Mouse (Mus musculus) embryo, embryonic 11 days (tissue): ENCODE measurements around the gene Ggnbp2.

Source experiments
- DNase-seq: peaks from one replicate; pipeline ENCODE4 v3.0.0-alpha.2; 2015

Gene Ggnbp2

DNA sequence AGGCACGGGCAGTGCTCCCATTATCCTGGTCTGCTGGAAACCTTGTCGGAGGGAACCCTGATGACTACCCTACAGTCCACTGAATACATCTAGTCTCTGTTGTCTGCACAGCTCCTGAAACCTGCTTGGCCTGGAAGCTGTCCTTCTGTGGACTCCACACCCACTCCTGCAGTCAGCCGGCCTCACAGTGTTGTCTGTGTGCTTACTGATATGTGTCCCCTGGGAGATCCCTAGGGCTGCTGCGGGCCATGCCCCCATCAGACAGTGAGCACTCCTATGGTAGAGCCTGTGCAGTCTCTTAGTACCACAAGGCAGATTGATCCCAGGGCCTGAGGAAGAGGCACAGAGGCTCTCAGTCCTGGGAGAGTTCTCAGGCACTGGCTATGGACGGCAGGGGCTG, 48.1 kb downstream of the Ggnbp2 start:
- no peak for DNase-seq

DNA sequence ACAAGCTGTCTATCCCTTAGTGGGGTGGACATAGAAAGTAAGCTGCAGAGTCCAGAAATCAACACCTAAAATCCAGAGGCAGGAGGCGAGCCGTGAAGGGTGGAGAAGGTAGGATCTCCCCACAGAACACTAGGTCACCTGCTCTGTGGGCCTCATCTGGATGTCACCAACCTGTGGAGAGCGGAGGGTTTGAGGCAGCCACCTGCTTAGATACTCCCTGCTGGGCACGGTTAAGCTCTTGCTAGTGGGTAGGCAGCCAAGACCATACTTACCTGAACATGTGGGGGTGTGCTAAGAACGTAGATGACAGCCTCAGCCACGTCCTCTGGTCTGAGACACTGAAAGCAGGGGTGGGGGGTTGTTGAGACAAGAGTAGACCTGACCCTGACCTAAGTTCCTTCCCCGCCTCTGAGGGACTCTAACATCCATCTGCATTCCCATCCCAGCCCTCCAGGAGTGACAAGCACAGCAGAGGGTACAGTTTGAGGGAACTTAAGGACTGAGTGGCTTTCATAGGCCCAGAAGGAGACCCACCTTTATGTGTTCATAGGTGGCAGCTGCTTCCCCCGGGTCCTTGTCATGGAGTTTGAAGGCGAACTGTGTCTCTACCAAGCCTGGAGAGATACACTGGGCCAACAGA, 49.4 kb downstream of the Ggnbp2 start:
- no peak for DNase-seq

DNA sequence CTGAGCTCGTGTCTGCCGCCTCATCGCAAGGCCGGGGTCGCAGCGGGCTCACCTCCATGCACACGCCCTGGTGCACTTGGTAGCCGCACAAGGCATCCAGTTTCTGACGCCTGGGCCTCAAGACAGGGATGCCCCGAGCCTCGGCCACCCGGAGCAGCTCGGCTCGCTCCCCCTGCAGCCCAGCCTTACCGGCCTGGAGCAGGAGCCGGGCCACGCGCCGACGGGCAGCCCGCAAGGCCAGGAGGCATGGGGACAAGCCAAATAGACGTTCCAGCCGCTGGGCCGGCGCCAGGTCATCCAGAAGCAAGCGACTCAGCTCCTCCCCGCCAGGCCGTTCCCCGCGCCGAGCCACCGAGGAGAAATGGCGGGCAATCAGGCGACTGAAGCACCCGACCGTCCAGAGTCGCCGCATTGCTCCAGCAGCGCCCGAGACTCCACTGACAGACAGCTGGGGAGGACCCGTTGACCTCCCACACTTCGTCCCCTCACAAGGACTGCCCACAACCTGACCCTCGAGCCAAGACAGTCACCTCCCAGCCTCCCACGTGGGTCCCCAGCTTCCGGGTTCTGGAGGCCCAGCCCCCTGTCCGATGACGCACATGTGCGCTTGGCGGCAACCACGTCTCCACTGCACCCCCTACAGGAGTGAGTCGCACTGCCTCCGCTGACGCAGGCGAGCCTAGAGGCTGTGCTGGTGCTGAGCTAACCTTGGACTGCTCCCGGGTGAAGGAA, 51.5 kb downstream of the Ggnbp2 start, which contains the start of gene Mrm1:
Gene Mrm1, minus strand, starts transcription at position 555 of the 732 bp plus-strand sequence.
- DNase-seq, result peak; percentile 95

DNA sequence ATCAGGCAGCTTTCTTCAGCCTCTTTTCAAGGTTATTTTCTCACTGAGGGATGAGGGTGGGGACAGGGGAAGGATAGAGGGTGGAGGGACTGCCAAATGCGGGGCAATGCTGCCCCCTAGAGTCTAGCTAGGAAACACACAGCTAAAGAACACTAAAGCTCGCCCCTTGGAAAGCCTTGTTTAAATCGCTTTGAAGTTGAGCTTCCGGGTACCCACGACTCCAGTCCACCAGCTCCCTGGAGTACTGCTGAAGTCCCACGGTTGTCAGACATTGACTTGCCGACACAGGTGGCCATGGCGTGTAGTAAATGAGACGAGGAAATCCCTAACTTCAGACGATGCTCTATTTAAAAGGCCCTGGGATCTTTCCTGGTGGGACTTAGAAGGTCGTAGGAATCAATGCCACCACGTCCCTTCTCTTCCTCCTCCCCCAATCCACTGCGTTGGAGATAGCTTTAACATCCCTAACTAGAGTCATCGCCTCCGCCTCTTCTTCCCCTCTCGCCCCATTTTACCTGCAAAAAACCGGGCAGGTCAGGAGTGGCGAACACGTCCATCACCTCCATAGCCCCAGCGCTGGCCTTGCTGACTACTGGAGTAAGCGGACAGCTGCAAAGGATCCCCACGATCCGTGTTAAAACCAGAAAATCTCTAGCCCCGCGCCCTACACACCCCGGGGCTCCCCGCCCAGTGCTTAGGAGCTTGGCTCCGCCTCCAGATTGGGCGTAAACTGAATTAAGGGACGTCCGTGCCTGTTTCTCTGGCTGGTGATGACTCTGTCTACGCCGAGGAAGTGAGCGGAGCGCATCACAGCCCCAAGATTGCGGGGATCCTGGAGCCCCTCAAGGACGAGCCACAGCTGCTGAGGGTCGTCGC, 52.3 kb downstream of the Ggnbp2 start:
- peak; percentile 86 for DNase-seq

DNA sequence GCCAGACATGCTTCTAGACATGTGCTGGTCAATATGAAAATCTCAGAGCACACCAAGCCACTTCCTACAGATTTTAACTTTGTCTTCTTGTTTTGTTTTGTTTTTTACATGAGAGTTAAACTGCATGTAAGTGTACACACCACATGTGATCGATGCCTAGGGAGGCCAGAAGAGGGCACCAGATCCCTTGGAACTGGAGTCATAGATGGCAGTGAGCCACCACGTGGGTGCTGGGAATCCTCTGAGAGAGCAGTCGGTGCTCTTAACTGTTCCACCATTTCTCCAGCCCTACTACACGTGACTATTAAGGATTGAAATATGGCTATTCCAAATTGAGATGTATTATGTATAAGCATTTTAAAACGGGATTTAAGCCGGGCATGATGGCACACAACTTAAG, 53.3 kb downstream of the Ggnbp2 start:
- DNase-seq, result no peak

DNA sequence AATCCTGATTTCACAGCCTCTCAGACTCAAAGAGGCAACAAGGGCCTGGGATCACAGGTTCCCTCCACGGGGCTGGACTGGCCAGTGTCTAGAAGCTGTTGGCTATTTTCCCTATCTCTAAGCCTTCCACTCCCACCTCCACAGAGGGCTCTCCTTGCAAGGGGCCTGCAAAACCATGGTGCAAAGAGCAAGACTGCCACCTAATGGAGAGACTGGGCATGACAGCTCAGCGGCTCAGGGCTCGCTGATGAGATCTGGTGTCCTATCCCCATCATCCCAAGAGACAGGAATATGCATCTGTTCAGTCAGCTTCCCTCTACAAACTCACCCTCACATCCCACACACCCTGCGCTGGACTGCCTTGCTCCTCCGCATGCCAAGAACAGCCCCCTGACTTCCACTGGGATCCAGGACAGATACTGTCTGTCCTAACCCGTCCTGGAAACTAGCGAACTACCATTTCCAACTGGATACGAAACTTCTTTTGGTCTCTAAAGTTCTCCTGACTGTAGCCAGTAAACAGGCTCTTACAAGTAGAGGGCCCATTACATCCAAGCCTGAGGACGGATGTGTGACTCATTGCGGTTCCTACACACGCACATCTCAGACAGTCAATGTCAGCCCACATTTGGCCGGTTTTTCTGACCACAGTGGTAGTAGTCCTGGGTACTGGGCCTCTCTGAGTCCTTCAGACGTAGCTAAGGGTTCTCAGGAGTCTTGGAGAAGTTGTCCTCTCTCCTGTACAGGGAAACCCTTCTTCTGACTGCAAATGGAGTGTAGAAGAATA, 56.7 kb downstream of the Ggnbp2 start:
- DNase-seq, result peak; percentile 81

DNA sequence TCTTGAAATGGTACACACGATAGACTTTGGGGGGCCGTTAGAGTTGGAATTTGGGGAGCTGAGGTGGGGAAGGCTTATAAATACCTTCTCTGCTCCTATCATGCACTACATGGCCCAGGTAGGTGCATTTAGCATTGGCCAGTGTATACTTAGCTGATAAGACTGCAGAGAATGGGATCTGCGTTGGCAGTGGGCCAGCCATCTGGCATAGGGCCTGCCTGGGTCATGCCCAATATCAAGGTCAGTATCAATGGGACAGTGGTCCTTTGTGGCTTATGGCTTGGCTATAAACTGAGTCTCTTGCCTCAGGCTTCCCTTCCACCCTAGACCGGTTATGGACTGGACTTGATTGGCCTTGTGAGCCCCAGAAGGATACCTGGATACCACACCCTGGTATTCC, 66.2 kb downstream of the Ggnbp2 start:
- DNase-seq, result no peak

DNA sequence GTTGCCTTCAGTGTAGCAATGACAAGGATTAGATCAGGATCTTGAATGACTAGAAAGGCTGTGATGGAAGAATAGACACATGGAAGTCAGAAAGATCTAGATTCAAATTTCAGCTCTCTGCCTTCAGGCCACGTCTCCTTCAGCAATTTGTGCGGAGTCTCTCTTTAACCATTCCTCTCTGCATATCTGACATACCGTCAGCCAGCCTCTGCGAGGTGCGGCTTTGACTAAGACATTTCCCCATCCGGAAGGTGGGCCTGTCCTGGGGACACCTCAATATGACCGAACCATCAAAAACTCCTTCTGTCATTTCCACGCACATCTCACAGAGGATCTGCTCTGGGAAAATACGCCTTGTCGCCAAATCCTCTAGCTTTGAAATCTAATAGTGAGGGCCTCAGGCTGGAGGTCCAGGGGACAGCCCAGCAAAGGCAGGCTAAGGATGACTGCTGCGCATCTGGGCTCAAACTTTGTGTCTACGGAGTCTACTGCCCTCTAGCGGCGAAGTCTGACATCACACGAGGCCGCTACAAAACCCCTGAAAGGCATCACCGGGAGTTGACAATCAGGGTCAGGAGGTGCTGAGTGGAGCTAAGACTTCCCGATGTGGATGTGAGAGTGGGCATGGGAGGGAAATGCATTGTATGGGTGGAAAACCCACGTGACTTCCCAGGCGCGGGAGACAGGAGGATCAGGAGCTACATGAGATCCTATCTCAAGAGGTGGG, 72.8 kb downstream of the Ggnbp2 start:
- DNase-seq, result peak; percentile 89

DNA sequence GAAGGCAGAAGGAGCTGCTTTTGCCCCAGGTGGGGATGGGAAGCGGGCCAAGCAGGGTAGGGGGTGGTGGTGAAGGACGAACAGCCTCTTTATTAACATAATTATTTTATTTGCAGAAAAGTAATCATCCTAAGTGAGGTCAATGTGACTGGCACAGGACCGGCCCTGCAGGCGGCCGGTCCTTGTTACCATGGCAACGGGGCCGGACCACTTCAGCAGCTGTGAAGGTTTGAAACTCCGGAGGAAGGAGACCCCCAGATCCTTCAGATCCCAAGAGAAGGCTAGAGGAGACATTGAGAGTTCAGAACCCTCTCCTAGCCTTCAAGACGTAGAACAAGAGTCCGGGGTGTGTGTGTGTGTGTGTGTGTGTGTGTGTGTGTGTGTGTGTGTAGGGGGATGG, 73.6 kb downstream of the Ggnbp2 start:
- peak; percentile 46 for DNase-seq

DNA sequence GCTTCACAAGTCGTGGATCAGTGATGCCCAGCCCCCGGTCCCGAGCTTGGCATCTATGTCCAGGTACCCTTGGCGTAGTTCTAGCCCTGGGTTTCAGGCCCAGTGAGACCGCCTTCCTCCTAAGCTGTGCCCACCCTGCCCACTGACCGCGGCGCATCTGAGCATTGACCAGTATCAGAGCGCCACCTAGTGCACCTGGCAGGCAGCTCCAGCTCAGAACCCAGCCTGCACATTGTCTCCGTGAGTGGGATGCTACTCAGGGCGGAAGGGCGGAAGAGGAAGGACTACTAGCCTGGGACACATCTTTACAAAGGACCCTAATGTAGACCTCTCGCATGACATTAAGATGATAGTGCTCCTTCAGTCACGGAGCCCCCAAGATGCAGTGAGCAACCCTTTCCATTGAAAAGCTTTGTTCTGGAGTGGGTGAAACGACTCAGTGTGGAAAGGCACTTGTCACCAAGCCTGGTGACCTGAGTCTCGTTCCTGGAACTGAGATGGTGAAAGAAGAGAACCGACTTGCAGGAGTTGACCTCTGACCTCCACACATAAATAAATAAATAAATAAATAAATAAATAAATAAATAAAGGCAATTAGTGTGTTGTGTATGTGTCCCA, 76.0 kb downstream of the Ggnbp2 start:
- peak; percentile 90 for DNase-seq

DNA sequence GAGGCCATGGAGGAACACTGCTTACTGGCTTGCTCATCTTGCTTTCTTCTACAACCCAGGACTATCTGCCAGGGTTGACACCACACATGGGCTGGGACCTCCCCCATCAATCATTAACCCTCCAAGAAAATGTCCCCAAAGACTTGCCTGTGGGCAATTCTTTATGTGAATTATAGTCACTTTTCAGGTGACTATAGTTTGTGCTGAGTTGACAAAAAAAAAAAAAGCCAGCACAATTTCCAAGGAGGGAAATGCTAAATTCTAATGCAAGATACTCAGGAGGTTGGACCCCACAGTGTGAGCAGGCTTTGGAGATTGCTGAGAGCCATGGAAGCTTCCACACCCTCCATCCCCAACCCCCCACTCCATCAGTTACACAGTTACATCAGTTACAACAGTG, 77.1 kb downstream of the Ggnbp2 start:
- DNase-seq, result no peak

DNA sequence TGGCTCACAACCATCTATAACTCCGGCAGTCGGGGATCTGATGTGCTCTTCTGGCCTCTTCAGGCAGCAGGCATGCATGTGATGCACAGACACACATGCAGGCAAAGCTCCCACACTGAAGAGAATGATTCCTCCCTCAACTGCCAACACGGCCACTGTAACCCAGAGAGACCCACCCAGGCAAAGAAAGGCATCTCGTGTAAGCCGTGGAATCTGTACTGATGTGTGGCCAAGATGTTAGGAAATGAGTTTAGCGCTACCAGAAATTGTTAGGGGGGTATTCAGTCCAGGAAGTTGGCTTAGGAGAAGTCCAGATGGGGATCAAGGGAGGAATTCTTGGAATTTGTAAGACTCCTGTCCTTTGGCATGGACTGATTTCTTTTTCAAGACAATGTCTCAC, 80.2 kb downstream of the Ggnbp2 start:
- no peak for DNase-seq
